Mouse (Mus musculus) activated CD4-positive, CD25-positive, alpha-beta regulatory T cell, adult 9 weeks (primary cell): ENCODE data around the gene Rad54l. TPM values are rescaled to one million over a fixed set of nuclear protein-coding genes. Genes with fewer than 3 reads are reported as not detected.

Experiments
- polyA plus RNA-seq: library from polyadenylated mRNA; unstranded; fragments of 100-300 nt; shearing (Covaris generic); gene quantifications from one replicate; pipeline ENCODE4 v1.2.1, GENCODE M21; 2017

Gene Rad54l
- 6.5 TPM for polyA plus RNA-seq

GRCm38 (mm10) chr4:116123602-116124519 is at the start of gene Rad54l, which contains the start of gene Pomgnt1:
TSS of gene Rad54l (minus strand) at chr4:116123690.
TSS of gene Pomgnt1 (plus strand) at chr4:116123840.

GRCm38 (mm10) chr4:116173072-116173471 is 49.6 kb upstream of the Rad54l start, which contains the start of the genes 1700042G07Rik and Gm49337:
TSS of gene 1700042G07Rik (plus strand) at chr4:116173372.
TSS of gene Gm49337 (plus strand) at chr4:116173384.

GRCm38 (mm10) chr4:116167404-116167803 is 43.9 kb upstream of the Rad54l start, which contains the start of gene Tspan1:
TSS of gene Tspan1 (minus strand) at chr4:116167601.

GRCm38 (mm10) chr4:116151238-116151637 is 27.7 kb upstream of the Rad54l start, which contains the start of gene Lurap1:
TSS of gene Lurap1 (minus strand) at chr4:116151338.

GRCm38 (mm10) chr4:116074861-116075620 is 48.4 kb downstream of the Rad54l start, which contains the start of the genes Uqcrh and Lrrc41:
TSS of gene Uqcrh (minus strand) at chr4:116075071.
TSS of gene Lrrc41 (plus strand) at chr4:116075269.

GRCm38 (mm10) chr4:116053399-116053961 is 70.0 kb downstream of the Rad54l start, which contains the start of gene Nsun4:
TSS of gene Nsun4 (minus strand) at chr4:116053876.

Other genes with a start within 250 kb of the Rad54l start
- not detected for gene Kncn, start 239.3 kb downstream of the Rad54l start, polyA plus RNA-seq
- not detected for gene 6430628N08Rik, start 233.0 kb downstream of the Rad54l start, polyA plus RNA-seq
- gene Dmbx1, start 183.8 kb downstream of the Rad54l start, polyA plus RNA-seq: not detected
- gene Faah, start 105.8 kb downstream of the Rad54l start, polyA plus RNA-seq: 129 TPM
- gene Nsun4, start 69.8 kb downstream of the Rad54l start, polyA plus RNA-seq: 33.5 TPM
- 526 TPM for gene Uqcrh, start 48.6 kb downstream of the Rad54l start, polyA plus RNA-seq
- 45.9 TPM for gene Lrrc41, start 48.4 kb downstream of the Rad54l start, polyA plus RNA-seq
- gene Pomgnt1, start 150 bp upstream of the Rad54l start, polyA plus RNA-seq: 8.0 TPM
- gene Lurap1, start 27.6 kb upstream of the Rad54l start, polyA plus RNA-seq: 0.83 TPM
- not detected for gene Tspan1, start 43.9 kb upstream of the Rad54l start, polyA plus RNA-seq
- gene 1700042G07Rik, start 49.7 kb upstream of the Rad54l start, polyA plus RNA-seq: not detected
- gene Gm49337, start 49.7 kb upstream of the Rad54l start, polyA plus RNA-seq: not detected
- 6.1 TPM for gene Pik3r3, start 97.9 kb upstream of the Rad54l start, polyA plus RNA-seq